Mouse (Mus musculus) cerebellum, postnatal 10 days (tissue): ENCODE measurements around the gene Srsf1.

Source experiments
- DNase-seq, 2 experiments: peaks; one replicate each; pipeline ENCODE4 v3.0.0; 2021; ENCODE audit warnings: mixed read lengths in 2 of 2

Srsf1 gene

GRCm38 (mm10) chr11:88073343-88073875 lies 26.2 kb downstream of the Srsf1 start:
- DNase-seq: no peak

- no peak for DNase-seq
Observed at GRCm38 (mm10) chr11:88075701-88076100, 28.5 kb downstream of the Srsf1 start.

GRCm38 (mm10) chr11:88076394-88076793 lies 29.2 kb downstream of the Srsf1 start:
- no peak for DNase-seq

- no peak for DNase-seq
Observed at GRCm38 (mm10) chr11:88083699-88084098, 36.5 kb downstream of the Srsf1 start.

- peak; percentile 97 to 98 for DNase-seq
Observed at GRCm38 (mm10) chr11:88086737-88087627, 39.8 kb downstream of the Srsf1 start.

DNA sequence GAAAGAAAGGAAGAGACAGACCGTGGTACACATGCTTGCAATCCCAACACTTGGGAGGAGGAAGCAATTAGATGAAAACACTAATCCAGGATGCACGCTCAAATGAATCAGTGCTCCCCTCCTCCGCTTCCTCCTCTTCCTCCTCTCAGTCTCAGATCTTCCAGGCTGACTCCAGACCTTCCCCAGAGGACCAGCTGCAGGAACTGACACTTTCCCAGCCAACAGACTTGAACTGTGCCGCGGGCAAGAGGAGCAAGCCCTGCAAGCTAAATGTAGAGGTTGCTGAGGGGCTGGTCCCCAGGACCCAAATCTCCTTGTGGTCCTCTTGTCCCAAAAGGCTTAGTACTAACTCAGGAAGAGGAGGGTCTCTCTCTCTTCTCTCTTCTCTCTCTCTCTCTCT lies 42.0 kb downstream of the Srsf1 start:
- no peak for DNase-seq

GRCm38 (mm10) chr11:88090293-88090692 lies 43.1 kb downstream of the Srsf1 start:
- no peak for DNase-seq

GRCm38 (mm10) chr11:88091949-88092348 lies 44.8 kb downstream of the Srsf1 start:
- no peak for DNase-seq

DNA sequence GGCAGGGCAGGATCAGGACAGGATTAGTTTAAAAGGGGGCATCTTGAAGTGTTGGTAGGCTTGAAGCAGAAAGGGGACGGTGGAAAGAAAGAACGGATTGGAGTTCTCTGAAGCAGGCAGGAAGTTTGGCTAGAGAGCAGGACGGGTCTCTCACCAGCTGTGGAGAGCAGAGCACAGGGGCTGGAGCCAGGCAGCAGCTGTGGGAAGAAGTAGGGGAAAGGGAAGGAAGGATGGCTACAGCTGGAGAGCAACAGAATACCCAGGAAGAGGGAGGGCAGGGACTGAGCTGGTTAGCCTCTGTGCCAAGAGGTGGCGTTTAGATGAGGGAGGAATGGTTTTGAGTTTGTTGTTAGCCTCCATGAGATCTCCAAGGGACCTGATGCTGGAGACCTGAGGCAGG lies 50.0 kb downstream of the Srsf1 start:
- DNase-seq: no peak

GRCm38 (mm10) chr11:88098021-88098729 lies 51.0 kb downstream of the Srsf1 start, which contains the start of gene Cuedc1:
TSS of gene Cuedc1 (plus strand) at chr11:88098058.
- no peak for DNase-seq

GRCm38 (mm10) chr11:88098787-88099598 lies 51.8 kb downstream of the Srsf1 start:
- DNase-seq: peak; percentile 87 to 88

- DNase-seq: peak; percentile 72 to 78
Observed at GRCm38 (mm10) chr11:88099599-88100023, 52.4 kb downstream of the Srsf1 start.

DNA sequence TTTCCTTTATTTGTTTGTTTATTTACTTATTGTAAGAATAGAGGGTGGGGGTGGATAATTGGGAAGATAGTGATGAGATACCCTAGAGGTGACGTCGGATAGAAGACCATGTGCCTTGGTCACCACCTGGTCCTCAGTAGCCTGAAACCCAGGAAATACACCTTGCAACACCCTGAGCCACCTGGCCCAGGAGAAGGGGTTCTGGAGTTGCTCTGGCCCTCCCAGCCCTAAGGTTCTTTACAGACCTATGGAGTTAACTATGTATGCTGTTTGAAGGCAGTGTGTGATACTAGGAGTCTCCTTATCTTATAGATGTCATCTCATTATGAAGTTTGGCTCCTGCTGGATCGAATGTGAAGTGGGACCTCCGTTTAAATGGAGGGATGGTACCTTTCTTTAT lies 53.0 kb downstream of the Srsf1 start:
- DNase-seq: no peak
